Mouse (Mus musculus) retina, embryonic 14.5 days (tissue): ENCODE results near the gene Utp20.
"Not testable (repeated sequence)": the region's sequence is repeated elsewhere in the genome, so short reads cannot be mapped to it uniquely, and the experiment has no call there.

Source experiments
- DNase-seq: peaks from one replicate; pipeline ENCODE4 v3.0.0-alpha.2; 2015; ENCODE audit warnings: low spot score

Gene Utp20

GRCm38 (mm10) chr10:88783941-88784340 lies 42.7 kb downstream of the Utp20 start:
- DNase-seq, result no peak

GRCm38 (mm10) chr10:88783135-88783534 lies 43.5 kb downstream of the Utp20 start:
- DNase-seq, result not testable (repeated sequence)

GRCm38 (mm10) chr10:88780716-88781115 lies 45.9 kb downstream of the Utp20 start:
- DNase-seq, result no peak

- no peak for DNase-seq
Observed at GRCm38 (mm10) chr10:88776206-88776605, 50.4 kb downstream of the Utp20 start.

- not testable (repeated sequence) for DNase-seq
Observed at GRCm38 (mm10) chr10:88772965-88773364, 53.6 kb downstream of the Utp20 start.

GRCm38 (mm10) chr10:88769676-88770075 lies 56.9 kb downstream of the Utp20 start:
- no peak for DNase-seq

- DNase-seq, result no peak
Observed at GRCm38 (mm10) chr10:88768961-88769360, 57.6 kb downstream of the Utp20 start.

- DNase-seq, result no peak
Observed at GRCm38 (mm10) chr10:88765431-88766142, 61.0 kb downstream of the Utp20 start.

- no peak for DNase-seq
Observed at GRCm38 (mm10) chr10:88761524-88762212, 64.9 kb downstream of the Utp20 start.

- no peak for DNase-seq
Observed at GRCm38 (mm10) chr10:88741426-88741825, 85.2 kb downstream of the Utp20 start.

GRCm38 (mm10) chr10:88740781-88741180 lies 85.8 kb downstream of the Utp20 start:
- no peak for DNase-seq

- no peak for DNase-seq
Observed at GRCm38 (mm10) chr10:88739818-88740217, 86.8 kb downstream of the Utp20 start.

GRCm38 (mm10) chr10:88739074-88739473 lies 87.5 kb downstream of the Utp20 start:
- DNase-seq, result not testable (repeated sequence)

- DNase-seq, result no peak
Observed at GRCm38 (mm10) chr10:88732309-88732622, 94.3 kb downstream of the Utp20 start.

GRCm38 (mm10) chr10:88731496-88732308 lies 94.9 kb downstream of the Utp20 start:
- DNase-seq, result no peak

- peak; percentile 93 for DNase-seq
Observed at GRCm38 (mm10) chr10:88730571-88731495, 95.8 kb downstream of the Utp20 start, which contains the start of gene Arl1. TSS of gene Arl1 (plus strand) at chr10:88730858.

GRCm38 (mm10) chr10:88728166-88728565 lies 98.4 kb downstream of the Utp20 start:
- DNase-seq, result no peak

- peak; percentile 52 for DNase-seq
Observed at GRCm38 (mm10) chr10:88727128-88727527, 99.5 kb downstream of the Utp20 start.

GRCm38 (mm10) chr10:88725343-88725742 lies 101.3 kb downstream of the Utp20 start:
- peak; percentile 42 for DNase-seq

- DNase-seq, result no peak
Observed at GRCm38 (mm10) chr10:88719618-88720017, 107.0 kb downstream of the Utp20 start.

- DNase-seq, result no peak
Observed at GRCm38 (mm10) chr10:88717756-88718025, 108.9 kb downstream of the Utp20 start.
